Mouse (Mus musculus): ENCODE measurements at regions not wholly inside any gene's neighbourhood (a gene's known extent, or its start where the extent isn't known, plus 50 kb on each side); places are given as distances from the start of the nearest gene placed in this dataset.
A peak's percentile ranks its signal among the peaks of the same experiment; 100 is the strongest.

- DNase-seq: no peak
Observed at GRCm38 (mm10) chr19:57541693-57542314, 69.0 kb upstream of the Atrnl1 start.

DNA sequence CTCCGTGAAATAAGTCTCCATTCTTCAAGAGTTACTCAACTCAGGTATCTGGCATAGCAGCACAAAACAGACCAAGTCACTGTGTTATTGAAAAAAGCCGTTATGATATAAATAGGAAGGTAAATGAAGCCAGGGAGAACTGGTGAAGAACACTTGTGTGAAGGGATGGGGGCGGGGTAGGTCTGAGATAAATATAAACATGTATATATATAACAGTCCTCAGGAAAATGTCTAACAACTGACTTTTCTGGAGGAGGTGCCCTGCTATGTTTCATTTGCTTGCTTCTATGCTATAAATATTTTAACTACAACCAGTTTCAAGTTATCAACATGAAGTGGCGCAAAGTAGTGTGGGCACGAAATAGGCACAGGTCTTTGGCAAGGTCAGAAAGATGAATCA is 68.3 kb upstream of the Atrnl1 start:
- no peak for DNase-seq

DNA sequence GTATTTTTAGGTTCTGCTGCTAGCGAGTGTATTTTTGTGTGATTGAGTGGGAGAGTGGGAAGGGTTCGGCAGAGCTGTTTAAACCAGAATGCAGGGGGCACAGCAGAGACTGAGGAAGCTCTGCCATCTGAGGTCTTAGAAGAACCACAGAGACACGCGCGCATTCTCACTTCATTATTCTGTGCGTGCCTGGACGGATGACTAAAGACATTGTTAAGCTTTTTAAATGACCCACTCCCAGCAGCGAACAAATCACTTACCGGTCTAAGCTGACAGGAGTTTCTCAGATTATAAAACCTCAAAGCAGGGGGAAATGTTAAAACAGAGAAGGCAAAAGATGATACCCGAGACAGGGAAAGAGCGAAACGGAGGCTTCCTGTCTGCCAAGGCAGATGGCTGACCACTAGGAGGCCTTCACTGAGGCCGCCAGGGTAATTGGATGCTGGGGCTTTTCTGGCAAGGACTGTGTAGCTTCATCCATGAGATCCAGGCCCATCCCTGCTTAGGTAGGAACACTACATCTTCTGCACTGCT is 67.1 kb upstream of the Atrnl1 start:
- peak; percentile 12 for DNase-seq

DNA sequence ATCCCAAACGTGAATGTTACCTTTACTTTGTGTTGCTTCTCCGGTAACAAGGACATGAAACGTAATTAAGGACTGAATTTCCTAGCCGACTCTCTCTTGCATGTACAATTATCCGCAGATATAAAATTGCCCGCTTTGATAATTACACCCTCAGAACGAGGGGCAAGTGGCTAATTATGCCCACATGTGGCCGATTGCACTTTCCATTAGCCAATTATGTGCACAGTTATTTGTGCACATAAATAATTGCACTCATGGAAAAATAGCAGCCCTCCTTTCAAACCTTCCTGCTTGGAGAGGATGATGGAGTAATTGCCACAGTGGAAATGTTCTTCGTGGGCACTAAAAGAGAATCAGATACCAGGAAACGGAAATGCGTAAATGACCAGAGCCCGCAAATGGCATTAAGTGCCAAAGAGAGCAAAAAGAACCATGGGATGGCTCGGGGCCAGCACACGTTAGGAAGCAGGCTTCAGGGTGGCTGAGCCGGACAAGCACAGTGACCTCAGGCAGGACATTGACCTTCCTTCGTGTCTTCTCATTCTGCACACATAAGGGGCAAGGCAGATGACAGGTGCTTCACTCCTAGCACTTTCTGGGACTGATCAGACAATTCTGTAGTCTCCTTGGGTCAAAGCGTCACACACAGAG is 66.5 kb upstream of the Atrnl1 start:
- no peak for DNase-seq

DNA sequence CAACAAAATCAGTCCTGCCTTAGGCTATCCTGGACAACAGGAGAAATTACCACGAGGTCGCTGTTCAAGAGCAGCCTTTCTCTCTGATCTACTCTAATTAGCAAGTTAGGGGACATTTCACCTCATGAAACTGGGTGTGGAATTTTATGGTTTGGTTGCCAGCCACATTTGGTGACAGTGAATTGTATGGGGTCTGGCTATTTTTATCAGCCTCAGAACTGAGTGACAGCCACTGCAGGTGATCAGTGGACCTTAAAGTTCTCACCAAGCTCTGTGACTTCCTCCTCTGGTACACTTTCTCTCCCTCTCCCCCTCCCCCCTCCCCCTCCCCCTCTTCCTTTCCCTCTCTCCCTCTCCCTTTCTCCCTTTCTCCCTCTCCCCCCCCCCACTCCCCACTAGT is 65.8 kb upstream of the Atrnl1 start:
- no peak for DNase-seq

GRCm38 (mm10) chr19:57546039-57546438 is 64.8 kb upstream of the Atrnl1 start:
- DNase-seq: no peak

DNA sequence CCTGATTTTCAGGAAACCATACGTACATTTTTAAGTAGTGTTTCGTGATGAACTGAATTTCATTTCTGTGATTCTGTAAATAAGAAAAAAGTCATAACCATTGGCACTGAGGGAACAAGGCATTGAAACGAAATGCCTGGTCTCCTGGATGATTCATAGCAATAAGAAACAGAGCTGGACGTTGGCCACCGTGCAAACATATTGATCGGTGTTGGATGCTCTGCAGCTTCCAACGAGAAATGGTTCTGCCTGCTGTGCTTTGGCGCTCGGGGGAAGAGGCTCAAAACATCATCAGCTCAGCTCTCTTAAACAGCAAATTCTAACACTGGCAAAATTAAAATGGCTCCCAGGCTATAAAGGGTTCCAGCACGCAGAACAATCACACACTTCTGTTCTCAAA is 64.3 kb upstream of the Atrnl1 start:
- DNase-seq: no peak

DNA sequence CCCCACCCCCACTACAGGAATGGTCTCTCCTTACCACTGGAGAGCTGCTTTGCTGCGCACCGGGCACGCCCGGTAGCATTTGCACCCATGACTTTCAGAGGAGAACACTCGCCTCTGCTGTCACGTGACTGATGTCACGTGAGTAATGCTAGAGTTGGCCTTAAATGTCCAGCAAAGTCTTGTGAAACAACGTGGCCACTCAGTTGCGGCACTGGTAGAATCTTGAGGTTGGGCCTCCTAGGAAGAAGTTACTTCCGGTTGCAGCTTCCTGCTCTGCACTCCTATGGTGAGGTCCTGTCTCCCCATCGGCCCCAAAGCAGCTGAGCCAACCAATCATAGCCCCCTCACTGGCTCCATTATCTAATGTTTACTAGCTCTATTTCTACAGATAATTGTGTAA is 62.7 kb upstream of the Atrnl1 start:
- DNase-seq: no peak

- DNase-seq: no peak
Observed at GRCm38 (mm10) chr19:57548661-57549060, 62.2 kb upstream of the Atrnl1 start.

GRCm38 (mm10) chr19:57552964-57553740 is 57.7 kb upstream of the Atrnl1 start:
- DNase-seq: no peak

DNA sequence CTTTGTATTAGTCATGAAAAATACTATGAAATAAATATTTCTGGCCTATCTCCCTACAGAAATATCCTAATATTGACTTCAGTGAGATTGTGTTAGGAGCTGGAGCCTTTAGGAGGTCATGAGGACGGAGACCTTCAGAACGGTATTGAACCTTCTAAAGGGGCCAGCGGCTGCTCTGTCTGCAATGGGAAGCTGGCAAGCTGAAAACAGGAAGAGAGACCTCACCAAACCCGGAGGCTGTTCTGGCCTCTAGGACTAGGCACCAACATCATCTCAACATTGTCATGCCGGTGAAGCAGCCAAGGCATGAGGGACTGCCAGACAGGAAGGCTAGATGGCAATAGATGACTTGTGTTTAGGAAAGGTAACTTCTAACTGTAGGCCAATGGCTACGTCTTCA is 56.7 kb upstream of the Atrnl1 start:
- no peak for DNase-seq

- DNase-seq: no peak
Observed at GRCm38 (mm10) chr19:57555313-57555712, 55.5 kb upstream of the Atrnl1 start.

- no peak for DNase-seq
Observed at GRCm38 (mm10) chr19:57558420-57558967, 52.3 kb upstream of the Atrnl1 start.

DNA sequence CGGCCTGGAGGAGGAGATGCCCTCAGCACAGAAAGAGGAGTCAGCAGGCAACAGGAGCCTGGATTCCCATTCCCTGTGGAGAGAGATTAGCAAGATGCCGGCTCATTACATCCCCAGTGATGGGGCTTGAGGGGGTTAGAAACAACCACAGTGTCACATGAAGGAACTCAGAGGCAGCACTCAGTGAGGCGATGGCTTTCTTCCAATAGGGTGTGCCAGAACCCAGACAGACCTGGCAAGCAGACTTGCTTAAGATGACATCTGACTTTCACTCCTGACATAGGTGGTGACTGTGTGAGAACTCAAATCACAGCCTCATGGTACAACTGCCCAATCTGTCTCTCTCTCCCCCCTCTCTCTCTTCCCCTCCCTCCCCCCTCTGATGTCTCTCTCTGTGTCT is 50.1 kb upstream of the Atrnl1 start:
- DNase-seq: no peak
